Comparison of ENCODE assay signal across 10 mouse cellular contexts in the genomic region with DNA sequence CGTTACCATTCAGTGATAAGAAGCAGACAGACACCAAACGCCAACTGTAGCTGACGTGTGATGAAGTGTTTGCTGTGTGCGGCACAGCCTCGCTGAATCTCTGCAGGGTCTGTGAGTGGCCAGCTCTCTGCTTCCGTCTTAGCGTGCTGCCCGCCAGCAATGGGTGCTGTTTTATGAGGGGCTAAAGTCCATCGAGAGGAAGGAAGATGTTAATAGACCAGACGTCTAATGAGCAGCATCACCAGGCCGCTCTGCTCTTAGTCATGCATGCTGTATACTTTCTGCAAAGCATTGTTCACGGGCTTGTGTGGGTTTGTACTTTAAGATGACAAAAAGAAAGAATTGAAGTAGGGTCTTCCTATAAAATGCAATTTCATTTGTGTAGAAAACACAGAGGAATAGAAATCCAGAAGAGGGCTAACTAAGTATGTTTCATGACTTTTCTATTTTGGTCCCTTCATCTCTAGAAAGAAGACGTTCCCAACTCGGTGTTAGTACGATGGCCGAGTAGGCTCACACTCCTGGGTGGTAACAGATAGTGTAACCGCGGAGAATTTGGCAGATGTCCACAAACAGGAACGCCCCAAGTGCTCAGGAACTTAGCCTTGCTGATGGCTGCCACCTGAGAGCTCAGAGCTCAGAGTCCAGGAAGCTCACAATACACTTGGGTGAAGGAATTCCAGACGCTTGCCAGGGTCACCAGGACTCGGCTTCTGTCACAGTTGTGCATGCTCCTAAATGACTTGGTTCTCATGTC.
DNase-seq lines count a peak whose midpoint lies in the region; ATAC-seq and TF ChIP-seq lines count a peak whose summit lies in the region.
"Had no signal": no experiment of that assay in that cellular context is flagged by ENCODE, and none has a peak within 500 bp of the region (broad histone marks: within the 10 kb centered on the region; RNA-seq: fewer than 3 reads in every experiment).

No protein-coding gene starts in this region.

- peak; percentile 84 to 87 for TF ChIP-seq EP300 in MEL (IDR thresholded peaks at IDR 0.05; ENCODE audit: low read depth in 1 of 2, low read length in 2 of 2)

- no peaks in the 10 kb centered on the region for H3K79me2 ChIP-seq in MEL (ENCODE audit: control insufficient read depth, insufficient read depth, low read length, poor library complexity)

- no peaks in the 10 kb centered on the region for H3K36me3 ChIP-seq in embryonic facial prominence, embryonic 14.5 days (ENCODE audit: control insufficient read depth, insufficient read depth, low read length)
- no peaks in the 10 kb centered on the region for H3K36me3 ChIP-seq in embryonic facial prominence, embryonic 10.5 days (replicated peaks)
- H3K36me3 ChIP-seq in kidney, embryonic 16.5 days (ENCODE audit: insufficient read depth, low read length) = no peaks in the 10 kb centered on the region
- peaks cover 0 to 18% of the 10 kb centered on the region in 2 experiments; a peak in 2 of 4 replicates for H3K36me3 ChIP-seq in MEL (ENCODE audit: control insufficient read depth in 1 of 2, insufficient read depth in 2 of 2, low read length in 2 of 2)
- no peaks in the 10 kb centered on the region for H3K36me3 ChIP-seq in neural tube, embryonic 15.5 days
- H3K36me3 ChIP-seq: midbrain, embryonic 15.5 days had no signal

- H3K27ac ChIP-seq in embryonic facial prominence, embryonic 14.5 days (replicated peaks; ENCODE audit: low read depth, low read length) = no peak overlapping the region
- no peak overlapping the region for H3K27ac ChIP-seq in embryonic facial prominence, embryonic 10.5 days (replicated peaks)
- H3K27ac ChIP-seq in kidney, embryonic 16.5 days (ENCODE audit: low read length) = no peak overlapping the region
- peak overlapping the region; percentile 17; the same call in 1 of the 2 replicates for H3K27ac ChIP-seq in MEL (ENCODE audit: control insufficient read depth, low read depth, low read length)
- no peak overlapping the region for H3K27ac ChIP-seq in neural tube, embryonic 15.5 days (replicated peaks)
- H3K27ac ChIP-seq: liver, embryonic 14.5 days; midbrain, embryonic 15.5 days had no signal

- H3K9me3 ChIP-seq in embryonic facial prominence, embryonic 14.5 days (ENCODE audit: control insufficient read depth, low read length) = no peaks in the 10 kb centered on the region
- H3K9me3 ChIP-seq in embryonic facial prominence, embryonic 10.5 days = no peaks in the 10 kb centered on the region
- H3K9me3 ChIP-seq in kidney, embryonic 16.5 days (ENCODE audit: low read length) = no peaks in the 10 kb centered on the region
- no peaks in the 10 kb centered on the region for H3K9me3 ChIP-seq in MEL (replicated peaks; ENCODE audit: insufficient read depth, low read length)
- no peaks in the 10 kb centered on the region for H3K9me3 ChIP-seq in neural tube, embryonic 15.5 days (replicated peaks)
- H3K9me3 ChIP-seq: midbrain, embryonic 15.5 days had no signal

- ATAC-seq in embryonic facial prominence, embryonic 14.5 days (ENCODE audit: low read depth) = no peak
- no peak for ATAC-seq in kidney, embryonic 16.5 days (ENCODE audit: low FRiP score, low TSS enrichment)
- no peak for ATAC-seq in neural tube, embryonic 15.5 days (ENCODE audit: low FRiP score)
- ATAC-seq: midbrain, embryonic 15.5 days had no signal

- peak; percentile 19 for DNase-seq in embryonic facial prominence, embryonic 14.5 days (ENCODE audit: low spot score)
- DNase-seq in embryonic facial prominence, embryonic 10.5 days (ENCODE audit: low spot score) = no peak
- peak; percentile 35 for DNase-seq in kidney, adult 11 months
- DNase-seq in MEL (ENCODE audit: low read depth, low spot score) = peak; percentile 94
- peak; percentile 29 to 44 for DNase-seq in kidney, adult 8-10 months
- DNase-seq in thymus, postnatal 36 days = no peak

- H3K4me2 ChIP-seq in embryonic facial prominence, embryonic 14.5 days (ENCODE audit: low read depth, low read length) = no peak overlapping the region
- H3K4me2 ChIP-seq in kidney, embryonic 16.5 days (replicated peaks; ENCODE audit: low read depth, low read length) = no peak overlapping the region
- H3K4me2 ChIP-seq in neural tube, embryonic 15.5 days = no peak overlapping the region
- H3K4me2 ChIP-seq: midbrain, embryonic 15.5 days had no signal

- no peaks in the 10 kb centered on the region for H3K27me3 ChIP-seq in embryonic facial prominence, embryonic 14.5 days (replicated peaks; ENCODE audit: control insufficient read depth, insufficient read depth, low read length)
- no peaks in the 10 kb centered on the region for H3K27me3 ChIP-seq in embryonic facial prominence, embryonic 10.5 days (replicated peaks; ENCODE audit: low read depth, poor library complexity, severe bottlenecking)
- H3K27me3 ChIP-seq in kidney, embryonic 16.5 days (ENCODE audit: insufficient read depth, low read length) = no peaks in the 10 kb centered on the region
- H3K27me3 ChIP-seq in MEL (ENCODE audit: control insufficient read depth in 1 of 2, insufficient read depth in 2 of 2, low read length in 2 of 2) = no peaks in the 10 kb centered on the region
- H3K27me3 ChIP-seq in neural tube, embryonic 15.5 days (replicated peaks) = no peaks in the 10 kb centered on the region
- H3K27me3 ChIP-seq: midbrain, embryonic 15.5 days had no signal

- no peak for TF ChIP-seq RAD21 in MEL (IDR thresholded peaks at IDR 0.05; ENCODE audit: low read depth, low read length)

- H3K4me1 ChIP-seq in embryonic facial prominence, embryonic 14.5 days (ENCODE audit: control insufficient read depth, insufficient read depth, low read length) = no peaks in the 10 kb centered on the region
- peaks cover 15% of the 10 kb centered on the region for H3K4me1 ChIP-seq in embryonic facial prominence, embryonic 10.5 days
- H3K4me1 ChIP-seq in kidney, embryonic 16.5 days (ENCODE audit: insufficient read depth, low read length) = peaks cover 8% of the 10 kb centered on the region
- H3K4me1 ChIP-seq in MEL (ENCODE audit: control insufficient read depth in 1 of 2, insufficient read depth in 2 of 2, low read length in 2 of 2) = peaks cover 9 to 18% of the 10 kb centered on the region in 2 experiments
- H3K4me1 ChIP-seq in neural tube, embryonic 15.5 days = peaks cover 8% of the 10 kb centered on the region

- 76% methylated on average over 21 of the region's 21 CpGs for WGBS in embryonic facial prominence, embryonic 14.5 days
- WGBS in embryonic facial prominence, embryonic 10.5 days = 87% methylated on average over 21 of the region's 21 CpGs
- WGBS in kidney, embryonic 16.5 days = 76% methylated on average over 21 of the region's 21 CpGs
- 86% methylated on average over 21 of the region's 21 CpGs for WGBS in neural tube, embryonic 15.5 days

- H3K9ac ChIP-seq in embryonic facial prominence, embryonic 14.5 days (ENCODE audit: low read depth, low read length) = no peak overlapping the region
- no peak overlapping the region for H3K9ac ChIP-seq in kidney, embryonic 16.5 days (replicated peaks; ENCODE audit: low read length)
- H3K9ac ChIP-seq in MEL (ENCODE audit: control insufficient read depth, low read depth, low read length, poor library complexity, severe bottlenecking) = no peak overlapping the region
- H3K9ac ChIP-seq in neural tube, embryonic 15.5 days (replicated peaks) = no peak overlapping the region
- H3K9ac ChIP-seq: liver, embryonic 14.5 days; midbrain, embryonic 15.5 days had no signal

- no peak overlapping the region for H3K4me3 ChIP-seq in embryonic facial prominence, embryonic 14.5 days (ENCODE audit: low read depth, low read length)
- H3K4me3 ChIP-seq in embryonic facial prominence, embryonic 10.5 days = no peak overlapping the region
- H3K4me3 ChIP-seq in kidney, embryonic 16.5 days (ENCODE audit: low read length) = no peak overlapping the region
- H3K4me3 ChIP-seq in MEL (ENCODE audit: control insufficient read depth in 1 of 2, insufficient read depth in 1 of 2, low read depth in 2 of 2, low read length in 2 of 2) = peak overlapping the region in 1 of 2 experiments; percentile 22; a peak in 2 of 4 replicates
- no peak overlapping the region for H3K4me3 ChIP-seq in neural tube, embryonic 15.5 days (replicated peaks)
- H3K4me3 ChIP-seq: midbrain, embryonic 15.5 days had no signal

- no peak for TF ChIP-seq CTCF in MEL (IDR thresholded peaks at IDR 0.05 in 2 of 3, conservative IDR thresholded peaks at IDR 0.05 in 1 of 3; ENCODE audit: control insufficient read depth in 1 of 3, insufficient read depth in 1 of 3, low read depth in 2 of 3, low read length in 3 of 3, poor library complexity in 1 of 3, severe bottlenecking in 1 of 3)

- TF ChIP-seq POLR2A in MEL (IDR thresholded peaks at IDR 0.05; ENCODE audit: control insufficient read depth in 1 of 2, insufficient read depth in 1 of 2, low read depth in 1 of 2, low read length in 2 of 2, poor library complexity in 1 of 2) = no peak

TF ChIP-seq in MEL, 35 proteins besides CTCF, POLR2A, EP300 and RAD21 (continues in another document):
- TF ChIP-seq USF2 (IDR thresholded peaks at IDR 0.05; ENCODE audit: borderline replicate concordance in 1 of 2, insufficient read depth in 1 of 2, low read depth in 1 of 2, low read length in 2 of 2) (no peak), MAFK (IDR thresholded peaks at IDR 0.05; ENCODE audit: borderline replicate concordance, low read depth, low read length) (no peak), POLR2AphosphoS5 (IDR thresholded peaks at IDR 0.05; ENCODE audit: borderline replicate concordance, low read depth, low read length) (no peak), TCF12 (IDR thresholded peaks at IDR 0.05; ENCODE audit: low read depth, low read length) (peak; percentile 86), CHD1 (IDR thresholded peaks at IDR 0.05; ENCODE audit: low read depth, low read length) (no peak), POLR2AphosphoS2 (IDR thresholded peaks at IDR 0.05; ENCODE audit: low read length) (no peak), BHLHE40 (IDR thresholded peaks at IDR 0.05; ENCODE audit: borderline replicate concordance, low read depth, low read length) (no peak), MYB (IDR thresholded peaks at IDR 0.05; ENCODE audit: low read depth, low read length) (no peak), MAZ (IDR thresholded peaks at IDR 0.05; ENCODE audit: low read depth, low read length) (no peak), TAL1 (IDR thresholded peaks at IDR 0.05; ENCODE audit: low read length) (peak; percentile 81), SMC3 (IDR thresholded peaks at IDR 0.05; ENCODE audit: low read depth, low read length) (no peak), TBP (IDR thresholded peaks at IDR 0.05; ENCODE audit: low read depth, low read length) (no peak), E2F4 (IDR thresholded peaks at IDR 0.05; ENCODE audit: borderline replicate concordance, low read depth, low read length) (no peak), MXI1 (IDR thresholded peaks at IDR 0.05; ENCODE audit: low read depth, low read length) (peak; percentile 16; the same call in 1 of the 2 replicates), MYC (IDR thresholded peaks at IDR 0.05; ENCODE audit: low read depth, low read length) (peak; percentile 46; the same call in 1 of the 2 replicates), JUND (IDR thresholded peaks at IDR 0.05; ENCODE audit: low read depth, low read length) (no peak), ZNF384 (IDR thresholded peaks at IDR 0.05; ENCODE audit: low read depth, low read length) (no peak), ELF1 (IDR thresholded peaks at IDR 0.05; ENCODE audit: low read depth, low read length) (peak; percentile 43; the same call in 1 of the 2 replicates)

Comparison
In these comparisons a context has a peak if more than half of its experiments do, and no peak if none do; other contexts are left out.
1. DNase-seq: peak in embryonic facial prominence, embryonic 14.5 days (single experiment), kidney, adult 11 months (single experiment), MEL (single experiment) and kidney, adult 8-10 months (2 of 2); none in embryonic facial prominence, embryonic 10.5 days (single experiment) and thymus, postnatal 36 days (0 of 2).